Mouse (Mus musculus): ENCODE measurements around the gene Ampd3. TPM values are rescaled to one million over a fixed set of nuclear protein-coding genes. Genes with fewer than 3 reads are reported as not detected.
A peak's percentile ranks its signal among the peaks of the same experiment; 100 is the strongest.

Gene Ampd3
- 1.8 and 2.5 TPM in 2 replicates for polyA plus RNA-seq (2012; rRNA removed)

- Histone ChIP-seq H3K4me3 (ENCODE audit: control insufficient read depth, low read depth, low read length) (peak within 1 kb of the TSS; percentile 44), H3K4me1 (ENCODE audit: control insufficient read depth, insufficient read depth, low read length) (peaks cover 10% of the 10 kb centered on the region), H3K27me3 (ENCODE audit: control insufficient read depth, insufficient read depth, low read length) (no peaks in the 10 kb centered on the region), H3K27ac (ENCODE audit: control insufficient read depth, insufficient read depth, low read depth, low read length) (no peak within 1 kb of the TSS), H3K36me3 (ENCODE audit: control insufficient read depth, insufficient read depth, low read length) (no peaks in the 10 kb centered on the region)
- TF ChIP-seq POLR2A (IDR thresholded peaks at IDR 0.05; ENCODE audit: control insufficient read depth, low read depth, low read length) (no peak), CTCF (IDR thresholded peaks at IDR 0.05; ENCODE audit: control insufficient read depth, insufficient read depth, insufficient replicate concordance, low read depth, low read length) (no peak)
Measured at GRCm38 (mm10) chr7:110768001-110768400, at the start of gene Ampd3. Gene Ampd3 (plus strand): TSS chr7:110768206.

- no peaks in the 10 kb centered on the region; the same call in none of the 2 replicates for H3K4me1 ChIP-seq (ENCODE audit: control insufficient read depth, insufficient read depth, low read length)
- no peaks in the 10 kb centered on the region for H3K36me3 ChIP-seq (ENCODE audit: control insufficient read depth, insufficient read depth, low read length)
- H3K27ac ChIP-seq (ENCODE audit: control insufficient read depth, insufficient read depth, low read depth, low read length): no peak overlapping the region
- H3K27me3 ChIP-seq (ENCODE audit: control insufficient read depth, insufficient read depth, low read length): no peaks in the 10 kb centered on the region
- H3K4me3 ChIP-seq (ENCODE audit: control insufficient read depth, low read depth, low read length): no peak overlapping the region
- TF ChIP-seq CTCF (IDR thresholded peaks at IDR 0.05; ENCODE audit: control insufficient read depth, insufficient read depth, insufficient replicate concordance, low read depth, low read length): no peak
- TF ChIP-seq POLR2A (IDR thresholded peaks at IDR 0.05; ENCODE audit: control insufficient read depth, low read depth, low read length): no peak
Measured at GRCm38 (mm10) chr7:110718505-110718904, 49.5 kb upstream of the Ampd3 start.

- Histone ChIP-seq H3K36me3 (ENCODE audit: control insufficient read depth, insufficient read depth, low read length) (no peaks in the 10 kb centered on the region), H3K4me1 (ENCODE audit: control insufficient read depth, insufficient read depth, low read length) (no peaks in the 10 kb centered on the region; the same call in none of the 2 replicates), H3K27me3 (ENCODE audit: control insufficient read depth, insufficient read depth, low read length) (no peaks in the 10 kb centered on the region), H3K4me3 (ENCODE audit: control insufficient read depth, low read depth, low read length) (no peak overlapping the region), H3K27ac (ENCODE audit: control insufficient read depth, insufficient read depth, low read depth, low read length) (no peak overlapping the region)
- TF ChIP-seq CTCF (IDR thresholded peaks at IDR 0.05; ENCODE audit: control insufficient read depth, insufficient read depth, insufficient replicate concordance, low read depth, low read length): no peak
- no peak for TF ChIP-seq POLR2A (IDR thresholded peaks at IDR 0.05; ENCODE audit: control insufficient read depth, low read depth, low read length)
Measured at GRCm38 (mm10) chr7:110719857-110720256, 48.1 kb upstream of the Ampd3 start.

GRCm38 (mm10) chr7:110722183-110722582 is 45.8 kb upstream of the Ampd3 start:
- Histone ChIP-seq H3K4me3 (ENCODE audit: control insufficient read depth, low read depth, low read length) (no peak overlapping the region), H3K4me1 (ENCODE audit: control insufficient read depth, insufficient read depth, low read length) (no peaks in the 10 kb centered on the region; the same call in 1 of the 2 replicates), H3K36me3 (ENCODE audit: control insufficient read depth, insufficient read depth, low read length) (no peaks in the 10 kb centered on the region), H3K27ac (ENCODE audit: control insufficient read depth, insufficient read depth, low read depth, low read length) (no peak overlapping the region), H3K27me3 (ENCODE audit: control insufficient read depth, insufficient read depth, low read length) (no peaks in the 10 kb centered on the region)
- no peak for TF ChIP-seq POLR2A (IDR thresholded peaks at IDR 0.05; ENCODE audit: control insufficient read depth, low read depth, low read length)
- TF ChIP-seq CTCF (IDR thresholded peaks at IDR 0.05; ENCODE audit: control insufficient read depth, insufficient read depth, insufficient replicate concordance, low read depth, low read length): no peak

GRCm38 (mm10) chr7:110727049-110727448 is 41.0 kb upstream of the Ampd3 start:
- H3K27ac ChIP-seq (ENCODE audit: control insufficient read depth, insufficient read depth, low read depth, low read length): no peak overlapping the region
- no peaks in the 10 kb centered on the region for H3K27me3 ChIP-seq (ENCODE audit: control insufficient read depth, insufficient read depth, low read length)
- no peak overlapping the region for H3K4me3 ChIP-seq (ENCODE audit: control insufficient read depth, low read depth, low read length)
- TF ChIP-seq CTCF (IDR thresholded peaks at IDR 0.05; ENCODE audit: control insufficient read depth, insufficient read depth, insufficient replicate concordance, low read depth, low read length) (peak; percentile 18; the same call in 1 of the 2 replicates), POLR2A (IDR thresholded peaks at IDR 0.05; ENCODE audit: control insufficient read depth, low read depth, low read length) (no peak)
- no peaks in the 10 kb centered on the region for H3K36me3 ChIP-seq (ENCODE audit: control insufficient read depth, insufficient read depth, low read length)
- no peaks in the 10 kb centered on the region; the same call in 1 of the 2 replicates for H3K4me1 ChIP-seq (ENCODE audit: control insufficient read depth, insufficient read depth, low read length)

- TF ChIP-seq CTCF (IDR thresholded peaks at IDR 0.05; ENCODE audit: control insufficient read depth, insufficient read depth, insufficient replicate concordance, low read depth, low read length): peak; percentile 11; the same call in 1 of the 2 replicates
- TF ChIP-seq POLR2A (IDR thresholded peaks at IDR 0.05; ENCODE audit: control insufficient read depth, low read depth, low read length): no peak
Measured at GRCm38 (mm10) chr7:110728876-110729275, 39.1 kb upstream of the Ampd3 start.

GRCm38 (mm10) chr7:110729295-110729694 is 38.7 kb upstream of the Ampd3 start:
- H3K27ac ChIP-seq (ENCODE audit: control insufficient read depth, insufficient read depth, low read depth, low read length): no peak overlapping the region

More at GRCm38 (mm10) chr7:110728876-110729275, 39.1 kb upstream of the Ampd3 start:
- no peak overlapping the region for H3K4me3 ChIP-seq (ENCODE audit: control insufficient read depth, low read depth, low read length)
- no peaks in the 10 kb centered on the region for H3K36me3 ChIP-seq (ENCODE audit: control insufficient read depth, insufficient read depth, low read length)
- H3K27ac ChIP-seq (ENCODE audit: control insufficient read depth, insufficient read depth, low read depth, low read length): no peak overlapping the region
- H3K4me1 ChIP-seq (ENCODE audit: control insufficient read depth, insufficient read depth, low read length): no peaks in the 10 kb centered on the region; the same call in 1 of the 2 replicates
- no peaks in the 10 kb centered on the region for H3K27me3 ChIP-seq (ENCODE audit: control insufficient read depth, insufficient read depth, low read length)

More at GRCm38 (mm10) chr7:110729295-110729694, 38.7 kb upstream of the Ampd3 start:
- H3K36me3 ChIP-seq (ENCODE audit: control insufficient read depth, insufficient read depth, low read length): no peaks in the 10 kb centered on the region
- H3K4me3 ChIP-seq (ENCODE audit: control insufficient read depth, low read depth, low read length): no peak overlapping the region
- H3K4me1 ChIP-seq (ENCODE audit: control insufficient read depth, insufficient read depth, low read length): no peaks in the 10 kb centered on the region; the same call in 1 of the 2 replicates
- H3K27me3 ChIP-seq (ENCODE audit: control insufficient read depth, insufficient read depth, low read length): no peaks in the 10 kb centered on the region
- TF ChIP-seq POLR2A (IDR thresholded peaks at IDR 0.05; ENCODE audit: control insufficient read depth, low read depth, low read length): no peak
- no peak for TF ChIP-seq CTCF (IDR thresholded peaks at IDR 0.05; ENCODE audit: control insufficient read depth, insufficient read depth, insufficient replicate concordance, low read depth, low read length)

All from testis, adult 2 months (tissue).